Mouse (Mus musculus): Measurements from ENCODE around the gene Tdrd7.

DNA sequence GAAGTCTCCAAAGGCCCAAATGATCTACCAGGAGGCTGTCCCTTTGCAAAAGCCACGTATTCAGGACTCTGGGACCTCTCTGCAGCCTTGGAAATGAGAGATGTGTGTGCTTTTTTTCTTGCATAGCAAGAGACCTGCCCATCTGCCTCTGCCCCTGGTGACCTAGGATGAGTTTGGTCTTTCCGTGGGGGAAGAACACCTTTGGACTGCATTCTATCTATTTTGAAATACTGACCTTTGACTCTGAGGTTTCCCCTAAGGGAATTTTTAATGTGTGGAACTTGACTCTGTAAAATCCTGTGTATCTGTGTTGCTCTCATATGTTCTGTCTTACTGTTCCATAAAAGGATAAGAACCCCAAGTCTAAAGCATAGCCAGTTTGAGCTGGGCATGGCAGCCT lies 3.9 kb downstream of the Tdrd7 start:
- no peak for TF ChIP-seq CTCF (conservative IDR thresholded peaks at IDR 0.05; ENCODE audit: low read length)
- no peak for TF ChIP-seq NANOG (IDR thresholded peaks at IDR 0.05; ENCODE audit: borderline replicate concordance, low read length)

Data from E14TG2a.4 (cell line).